Mouse (Mus musculus) hematopoietic stem cell, adult 5-6 weeks (primary cell): ENCODE data around the gene Isx. TPM values are rescaled to one million over a fixed set of nuclear protein-coding genes. Genes with fewer than 3 reads are reported as not detected.

Source experiments
- total RNA-seq: library from RNA; stranded (forward); fragments of 172-1452, 232-1000 nt; gene quantifications from 2 replicates; pipeline ENCODE4 v1.2.3, GENCODE M21; 2017

Gene Isx
- total RNA-seq, 1 experiment from 2014 or later, result not detected

Other genes with a start within 250 kb of the Isx start
- 72.4 and 88.5 TPM in 2 replicates for gene Hmgxb4, start 120.2 kb downstream of the Isx start, total RNA-seq
- gene Tom1, start 160.5 kb downstream of the Isx start, total RNA-seq, result 8.2 and 23.8 TPM in 2 replicates
- 2.6 and 8.8 TPM in 2 replicates for gene Hmox1, start 220.4 kb downstream of the Isx start, total RNA-seq
- 183 and 185 TPM in 2 replicates for gene Mcm5, start 236.4 kb downstream of the Isx start, total RNA-seq